In genomic region chr6:116986266-116987000, GRCm38 (mm10) we compare ENCODE assay signal across 33 mouse cellular contexts.
DNase-seq lines count a peak whose midpoint lies in the region; ATAC-seq lines count a peak whose summit lies in the region.
"Had no signal": no experiment of that assay in that cellular context is flagged by ENCODE, and none has a peak within 500 bp of the region (broad histone marks: within the 10 kb centered on the region; RNA-seq: fewer than 3 reads in every experiment).

No protein-coding gene starts in this region.

- 47% methylated on average over 10 of the region's 10 CpGs for WGBS in limb, embryonic 11.5 days

- H3K9ac ChIP-seq in limb, embryonic 11.5 days (ENCODE audit: low read length), result no peak overlapping the region
- H3K9ac ChIP-seq: embryonic facial prominence, embryonic 13.5 days; forebrain, embryonic 15.5 days; heart, embryonic 12.5 days; intestine, embryonic 15.5 days; limb, embryonic 15.5 days; liver, embryonic 14.5 days; lung, embryonic 14.5 days; neural tube, embryonic 12.5 days; stomach, embryonic 15.5 days had no signal

- peak; percentile 32 for DNase-seq in layer of hippocampus, adult 11-12 months (ENCODE audit: low spot score)
- DNase-seq in layer of hippocampus, postnatal 14 days (ENCODE audit: low spot score in 2 of 2), result no peak
- peak; percentile 31 for DNase-seq in retina, postnatal 1 day
- no peak for DNase-seq in retina, embryonic 14.5 days (ENCODE audit: low spot score)
- DNase-seq in embryo, embryonic 9.5 days (ENCODE audit: extremely low spot score), result peak; percentile 49
- peak; percentile 19 for DNase-seq in limb, embryonic 11.5 days (ENCODE audit: low spot score)
- no peak for DNase-seq in thymus, postnatal 10 days (ENCODE audit: low spot score in 2 of 2)
- DNase-seq: adrenal gland, adult 8-10 months; B cell, adult 2 months; cerebellum, adult 11-12 months; cerebellum, adult 9-11 months; gastrocnemius, postnatal 25 days; heart, adult 2 months; kidney, adult 2 months; kidney, postnatal 36 days; lung, embryonic 14.5 days; lung, postnatal 14 days; right cerebral cortex, postnatal 25 days; thymus, postnatal 14 days had no signal

- H3K4me2 ChIP-seq in limb, embryonic 11.5 days (ENCODE audit: low read depth, severe bottlenecking), result no peak overlapping the region
- H3K4me2 ChIP-seq: embryonic facial prominence, embryonic 13.5 days; forebrain, embryonic 15.5 days; heart, embryonic 12.5 days; intestine, embryonic 15.5 days; limb, embryonic 15.5 days; lung, embryonic 14.5 days; midbrain, embryonic 11.5 days; neural tube, embryonic 12.5 days; stomach, embryonic 15.5 days had no signal

- no peaks in the 10 kb centered on the region for H3K9me3 ChIP-seq in limb, embryonic 11.5 days (ENCODE audit: control insufficient read depth, low read length)
- H3K9me3 ChIP-seq: embryonic facial prominence, embryonic 13.5 days; forebrain, embryonic 10.5 days; forebrain, embryonic 15.5 days; heart, embryonic 12.5 days; intestine, embryonic 15.5 days; limb, embryonic 15.5 days; neural tube, embryonic 12.5 days; stomach, embryonic 15.5 days had no signal

- no peak for ATAC-seq in limb, embryonic 11.5 days (ENCODE audit: insufficient number of reproducible peaks, low FRiP score, low TSS enrichment, low read depth)
- no peak for ATAC-seq in inflammation-experienced regulatory T-cells, adult 6 months
- ATAC-seq: activated CD4-positive, CD25-positive, alpha-beta regulatory T cell, adult 4 months; forebrain, embryonic 15.5 days; hindbrain, embryonic 16.5 days; intestine, embryonic 15.5 days had no signal

- no peaks in the 10 kb centered on the region for H3K4me1 ChIP-seq in limb, embryonic 11.5 days (ENCODE audit: control insufficient read depth, insufficient read depth, low read length)
- H3K4me1 ChIP-seq: forebrain, embryonic 15.5 days; heart, embryonic 12.5 days; intestine, embryonic 15.5 days; neural tube, embryonic 12.5 days; stomach, embryonic 15.5 days had no signal

- H3K27me3 ChIP-seq in limb, embryonic 11.5 days (ENCODE audit: control insufficient read depth, insufficient read depth, low read length), result no peaks in the 10 kb centered on the region
- H3K27me3 ChIP-seq: embryonic facial prominence, embryonic 13.5 days; forebrain, embryonic 15.5 days; intestine, embryonic 15.5 days; neural tube, embryonic 12.5 days; stomach, embryonic 15.5 days had no signal

- no peak overlapping the region for H3K4me3 ChIP-seq in limb, embryonic 11.5 days (ENCODE audit: low read depth, low read length)
- H3K4me3 ChIP-seq: embryonic facial prominence, embryonic 13.5 days; forebrain, embryonic 10.5 days; forebrain, embryonic 15.5 days; heart, adult 2 months; heart, embryonic 12.5 days; intestine, embryonic 15.5 days; limb, embryonic 15.5 days; myocyte; neural tube, embryonic 12.5 days; stomach, embryonic 15.5 days had no signal

- H3K36me3 ChIP-seq in limb, embryonic 11.5 days (ENCODE audit: control insufficient read depth, insufficient read depth, low read length), result no peaks in the 10 kb centered on the region
- H3K36me3 ChIP-seq: embryonic facial prominence, embryonic 13.5 days; forebrain, embryonic 10.5 days; forebrain, embryonic 15.5 days; heart, embryonic 12.5 days; intestine, embryonic 15.5 days; limb, embryonic 15.5 days; neural tube, embryonic 12.5 days; stomach, embryonic 15.5 days had no signal

- no peak overlapping the region for H3K27ac ChIP-seq in limb, embryonic 11.5 days (replicated peaks; ENCODE audit: low read depth, low read length)
- H3K27ac ChIP-seq: embryonic facial prominence, embryonic 13.5 days; forebrain, embryonic 10.5 days; forebrain, embryonic 15.5 days; heart, adult 2 months; intestine, embryonic 15.5 days; liver, embryonic 14.5 days; neural tube, embryonic 12.5 days; stomach, embryonic 15.5 days had no signal

Comparison
In these comparisons a context has a peak if more than half of its experiments do, and no peak if none do; other contexts are left out.
1. DNase-seq: peak in layer of hippocampus, adult 11-12 months (single experiment), retina, postnatal 1 day (single experiment), embryo, embryonic 9.5 days (single experiment) and limb, embryonic 11.5 days (single experiment); none in layer of hippocampus, postnatal 14 days (0 of 2), retina, embryonic 14.5 days (single experiment) and thymus, postnatal 10 days (0 of 2).